ENCODE assay signal across 9 mouse cellular contexts in the genomic region with DNA sequence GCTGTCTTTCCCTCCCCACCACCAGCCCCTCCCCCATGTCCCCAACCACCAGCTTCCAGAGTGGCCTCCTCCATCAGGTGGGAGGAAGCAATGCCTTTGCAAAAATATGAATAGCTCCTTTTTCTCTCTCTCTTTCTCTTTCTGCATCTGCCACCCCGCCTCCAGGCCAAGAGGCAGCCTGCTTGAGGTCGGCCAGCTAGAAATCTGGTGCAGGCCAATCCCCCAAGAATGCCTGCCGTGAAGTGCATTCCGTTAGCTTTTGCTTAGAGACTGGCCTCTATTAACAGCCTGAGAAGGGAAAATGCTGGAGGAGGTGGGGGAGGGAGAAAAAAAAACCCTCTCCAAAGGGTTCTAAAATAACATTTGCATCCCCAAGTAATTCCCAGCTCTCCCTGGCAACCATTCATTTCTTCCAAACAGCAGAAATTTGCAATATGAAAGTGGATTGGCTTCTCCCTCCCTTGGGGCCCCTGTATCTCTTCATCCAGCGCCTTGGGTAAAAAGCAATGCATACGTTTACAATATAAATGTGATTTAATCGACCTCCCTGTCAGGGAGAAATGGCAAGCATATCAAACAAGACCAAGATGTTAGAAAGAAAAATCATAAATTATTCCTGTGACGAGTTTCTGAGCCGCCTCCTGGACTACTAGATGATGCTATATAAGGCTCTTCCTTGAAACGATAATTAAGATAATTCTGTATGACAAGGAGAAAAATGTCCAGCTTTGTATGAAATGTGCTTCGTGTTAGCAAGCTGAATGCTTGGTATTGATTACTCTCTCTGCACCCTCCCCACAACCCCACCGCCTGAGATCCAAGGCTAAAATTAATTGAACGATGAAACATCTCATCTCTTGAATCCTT.
A peak's percentile ranks its signal among the peaks of the same experiment; 100 is the strongest.
DNase-seq lines count a peak whose midpoint lies in the region; ATAC-seq and TF ChIP-seq lines count a peak whose summit lies in the region.
"Had no signal": no experiment of that assay in that cellular context is flagged by ENCODE, and none has a peak within 500 bp of the region (broad histone marks: within the 10 kb centered on the region; RNA-seq: fewer than 3 reads in every experiment).

No protein-coding gene starts in this region.

- H3K4me1 ChIP-seq in embryonic fibroblast, embryonic 13.5 days (ENCODE audit: control insufficient read depth, insufficient read depth, low read length): no peaks in the 10 kb centered on the region
- peaks cover 66% of the 10 kb centered on the region for H3K4me1 ChIP-seq in limb, embryonic 12.5 days (replicated peaks)
- H3K4me1 ChIP-seq in stomach, embryonic 16.5 days (ENCODE audit: control insufficient read depth, insufficient read depth, low read length): peaks cover 15% of the 10 kb centered on the region
- H3K4me1 ChIP-seq: liver, embryonic 15.5 days had no signal

- peak; percentile 41 for DNase-seq in layer of hippocampus, adult 9-11 months
- no peak for DNase-seq in layer of hippocampus, postnatal 14 days (ENCODE audit: low spot score in 2 of 2)
- no peak for DNase-seq in adrenal gland, postnatal 25 days
- DNase-seq in urinary bladder, postnatal 25 days (ENCODE audit: low spot score): no peak

- no peak overlapping the region for H3K9ac ChIP-seq in limb, embryonic 12.5 days (replicated peaks)
- no peak overlapping the region for H3K9ac ChIP-seq in stomach, embryonic 16.5 days (ENCODE audit: low read length)
- H3K9ac ChIP-seq: liver, embryonic 15.5 days had no signal

- no peak; the same call in 1 of the 2 replicates for ATAC-seq in limb, embryonic 12.5 days (ENCODE audit: insufficient number of reproducible peaks, insufficient read depth, low FRiP score, low TSS enrichment, low read depth)
- ATAC-seq in stomach, embryonic 16.5 days (ENCODE audit: insufficient read depth, low FRiP score): no peak
- no peak for ATAC-seq in erythroblast, adult 5-6 weeks (replicated peaks; ENCODE audit: low FRiP score, poor library complexity, severe bottlenecking)

- TF ChIP-seq CTCF in embryonic fibroblast, embryonic 13.5 days (IDR thresholded peaks at IDR 0.05; ENCODE audit: borderline replicate concordance, insufficient read depth, low read length): no peak

- H3K27me3 ChIP-seq in limb, embryonic 12.5 days: no peaks in the 10 kb centered on the region
- H3K27me3 ChIP-seq in stomach, embryonic 16.5 days (ENCODE audit: control insufficient read depth, insufficient read depth, low read length): no peaks in the 10 kb centered on the region
- H3K27me3 ChIP-seq: liver, embryonic 15.5 days had no signal

- peak overlapping the region; percentile 21; the same call in 1 of the 2 replicates for H3K4me2 ChIP-seq in limb, embryonic 12.5 days
- H3K4me2 ChIP-seq in stomach, embryonic 16.5 days (ENCODE audit: low read depth, low read length): no peak overlapping the region
- H3K4me2 ChIP-seq: liver, embryonic 15.5 days had no signal

- H3K36me3 ChIP-seq in limb, embryonic 12.5 days: no peaks in the 10 kb centered on the region
- H3K36me3 ChIP-seq in stomach, embryonic 16.5 days (ENCODE audit: control insufficient read depth, insufficient read depth, low read length): no peaks in the 10 kb centered on the region
- H3K36me3 ChIP-seq: liver, embryonic 15.5 days had no signal

- no peaks in the 10 kb centered on the region for H3K9me3 ChIP-seq in limb, embryonic 12.5 days
- H3K9me3 ChIP-seq in stomach, embryonic 16.5 days (replicated peaks; ENCODE audit: control insufficient read depth, low read length): no peaks in the 10 kb centered on the region
- H3K9me3 ChIP-seq: liver, embryonic 15.5 days had no signal

- 20% methylated on average over 13 of the region's 13 CpGs for WGBS in limb, embryonic 12.5 days
- 25% methylated on average over 13 of the region's 13 CpGs for WGBS in stomach, embryonic 16.5 days

- H3K4me3 ChIP-seq in embryonic fibroblast, embryonic 13.5 days (ENCODE audit: insufficient read depth, low read length): no peak overlapping the region
- H3K4me3 ChIP-seq in limb, embryonic 12.5 days (replicated peaks): no peak overlapping the region
- no peak overlapping the region for H3K4me3 ChIP-seq in stomach, embryonic 16.5 days (replicated peaks; ENCODE audit: low read length)
- H3K4me3 ChIP-seq: liver, embryonic 15.5 days had no signal

- H3K27ac ChIP-seq in embryonic fibroblast, embryonic 13.5 days (ENCODE audit: insufficient read depth, low read length): peak overlapping the region; percentile 24; the same call in 1 of the 2 replicates
- H3K27ac ChIP-seq in limb, embryonic 12.5 days: peak overlapping the region; percentile 92
- peak overlapping the region; percentile 72 for H3K27ac ChIP-seq in stomach, embryonic 16.5 days (ENCODE audit: low read length)
- H3K27ac ChIP-seq: liver, embryonic 15.5 days had no signal

- TF ChIP-seq POLR2A in embryonic fibroblast, embryonic 13.5 days (IDR thresholded peaks at IDR 0.05; ENCODE audit: low read depth, low read length): no peak

Comparison
In these comparisons a context has a peak if more than half of its experiments do, and no peak if none do; other contexts are left out.
1. H3K27ac ChIP-seq: peak in every context shown above with its lines; median percentile 92 in limb, embryonic 12.5 days; 72 in stomach, embryonic 16.5 days; 24 in embryonic fibroblast, embryonic 13.5 days.